In the genomic region with DNA sequence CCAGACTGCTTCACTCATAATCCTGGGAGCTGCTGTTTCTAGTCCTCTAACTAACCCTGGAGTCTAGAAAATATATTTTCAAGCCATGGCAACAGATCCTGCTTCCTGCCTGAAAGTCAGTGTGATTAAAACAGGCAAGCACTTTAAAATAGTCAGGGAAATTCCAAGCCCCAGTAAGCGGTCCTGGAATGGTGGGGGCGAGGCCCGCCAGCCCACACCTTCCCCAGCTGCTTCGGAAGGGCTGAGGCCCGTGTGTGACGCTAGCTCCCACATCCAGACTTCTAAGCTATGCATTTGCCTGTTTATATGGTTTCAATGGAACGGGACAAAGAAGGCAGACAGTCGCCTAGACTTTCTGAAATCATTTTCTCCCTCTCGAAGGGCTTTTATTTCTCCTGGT, we compare ENCODE assay signal across 18 mouse cellular contexts.
DNase-seq lines count a peak whose midpoint lies in the region; ATAC-seq and TF ChIP-seq lines count a peak whose summit lies in the region.
"Had no signal": no experiment of that assay in that cellular context is flagged by ENCODE, and none has a peak within 500 bp of the region (broad histone marks: within the 10 kb centered on the region; RNA-seq: fewer than 3 reads in every experiment).

No protein-coding gene starts in this region.

- no peaks in the 10 kb centered on the region for H3K36me3 ChIP-seq in forebrain, embryonic 13.5 days (ENCODE audit: poor library complexity, severe bottlenecking)
- H3K36me3 ChIP-seq in forebrain, embryonic 15.5 days: no peaks in the 10 kb centered on the region
- H3K36me3 ChIP-seq in hindbrain, embryonic 14.5 days (replicated peaks; ENCODE audit: control insufficient read depth, insufficient read depth): no peaks in the 10 kb centered on the region
- no peaks in the 10 kb centered on the region for H3K36me3 ChIP-seq in hindbrain, postnatal 0 days (ENCODE audit: insufficient read depth, low read length)
- no peaks in the 10 kb centered on the region for H3K36me3 ChIP-seq in liver, embryonic 11.5 days (ENCODE audit: control insufficient read depth, insufficient read depth, low read length)
- H3K36me3 ChIP-seq: embryonic facial prominence, embryonic 15.5 days; heart, embryonic 12.5 days; liver, embryonic 13.5 days had no signal

- 74% methylated on average over 9 of the region's 9 CpGs for WGBS in forebrain, embryonic 13.5 days
- 57% methylated on average over 9 of the region's 9 CpGs for WGBS in forebrain, embryonic 15.5 days
- WGBS in hindbrain, embryonic 14.5 days: 53% methylated on average over 9 of the region's 9 CpGs
- 54% methylated on average over 9 of the region's 9 CpGs for WGBS in hindbrain, postnatal 0 days
- 65% methylated on average over 9 of the region's 9 CpGs for WGBS in liver, embryonic 11.5 days

- H3K27me3 ChIP-seq in forebrain, embryonic 13.5 days: no peaks in the 10 kb centered on the region
- no peaks in the 10 kb centered on the region for H3K27me3 ChIP-seq in forebrain, embryonic 15.5 days
- H3K27me3 ChIP-seq in hindbrain, embryonic 14.5 days (ENCODE audit: control insufficient read depth, insufficient read depth, low read length): no peaks in the 10 kb centered on the region
- H3K27me3 ChIP-seq in hindbrain, postnatal 0 days (ENCODE audit: insufficient read depth, low read length): no peaks in the 10 kb centered on the region
- H3K27me3 ChIP-seq in liver, embryonic 11.5 days (replicated peaks; ENCODE audit: control insufficient read depth, insufficient read depth, low read length): no peaks in the 10 kb centered on the region
- H3K27me3 ChIP-seq: CH12.LX; embryonic facial prominence, embryonic 15.5 days; heart, embryonic 12.5 days; liver, embryonic 13.5 days had no signal

- no peak overlapping the region for H3K4me2 ChIP-seq in forebrain, embryonic 13.5 days
- H3K4me2 ChIP-seq in forebrain, embryonic 15.5 days (replicated peaks): no peak overlapping the region
- no peak overlapping the region for H3K4me2 ChIP-seq in hindbrain, embryonic 14.5 days (replicated peaks)
- no peak overlapping the region for H3K4me2 ChIP-seq in hindbrain, postnatal 0 days (ENCODE audit: low read depth, low read length)
- no peak overlapping the region for H3K4me2 ChIP-seq in liver, embryonic 11.5 days
- H3K4me2 ChIP-seq: embryonic facial prominence, embryonic 15.5 days; heart, embryonic 12.5 days; liver, embryonic 13.5 days had no signal

- no peak overlapping the region for H3K9ac ChIP-seq in forebrain, embryonic 13.5 days
- H3K9ac ChIP-seq in forebrain, embryonic 15.5 days (replicated peaks): no peak overlapping the region
- no peak overlapping the region for H3K9ac ChIP-seq in hindbrain, embryonic 14.5 days
- no peak overlapping the region for H3K9ac ChIP-seq in hindbrain, postnatal 0 days (replicated peaks; ENCODE audit: low read length)
- H3K9ac ChIP-seq in liver, embryonic 11.5 days (ENCODE audit: low read depth, low read length): no peak overlapping the region
- H3K9ac ChIP-seq: embryonic facial prominence, embryonic 15.5 days; heart, embryonic 12.5 days; liver, embryonic 13.5 days had no signal

- H3K4me1 ChIP-seq in forebrain, embryonic 13.5 days: no peaks in the 10 kb centered on the region
- H3K4me1 ChIP-seq in forebrain, embryonic 15.5 days: no peaks in the 10 kb centered on the region
- no peaks in the 10 kb centered on the region for H3K4me1 ChIP-seq in hindbrain, embryonic 14.5 days (replicated peaks; ENCODE audit: control insufficient read depth, insufficient read depth, low read length)
- H3K4me1 ChIP-seq in hindbrain, postnatal 0 days (ENCODE audit: insufficient read depth, low read length): no peaks in the 10 kb centered on the region
- no peaks in the 10 kb centered on the region for H3K4me1 ChIP-seq in liver, embryonic 11.5 days (replicated peaks; ENCODE audit: control insufficient read depth, insufficient read depth, low read length)
- H3K4me1 ChIP-seq: embryonic facial prominence, embryonic 15.5 days; liver, embryonic 13.5 days had no signal

- H3K4me3 ChIP-seq in forebrain, embryonic 13.5 days: no peak overlapping the region
- no peak overlapping the region for H3K4me3 ChIP-seq in forebrain, embryonic 15.5 days
- H3K4me3 ChIP-seq in hindbrain, embryonic 14.5 days (replicated peaks; ENCODE audit: low read length): no peak overlapping the region
- H3K4me3 ChIP-seq in hindbrain, postnatal 0 days (ENCODE audit: low read length): no peak overlapping the region
- no peak overlapping the region for H3K4me3 ChIP-seq in liver, embryonic 11.5 days (ENCODE audit: low read depth, low read length)
- H3K4me3 ChIP-seq: embryonic facial prominence, embryonic 15.5 days; heart, embryonic 12.5 days; liver, embryonic 13.5 days had no signal

- TF ChIP-seq CTCF in hindbrain, postnatal 0 days (IDR thresholded peaks at IDR 0.05; ENCODE audit: low read depth): no peak

- ATAC-seq in forebrain, embryonic 13.5 days: no peak
- ATAC-seq in forebrain, embryonic 15.5 days (replicated peaks): no peak
- ATAC-seq in hindbrain, embryonic 14.5 days (ENCODE audit: low FRiP score): no peak
- ATAC-seq in hindbrain, postnatal 0 days: no peak
- ATAC-seq in liver, embryonic 11.5 days (replicated peaks; ENCODE audit: low FRiP score): no peak
- ATAC-seq: forebrain, embryonic 14.5 days had no signal

- DNase-seq in hindbrain, embryonic 14.5 days (ENCODE audit: low spot score): no peak
- DNase-seq in hindbrain, postnatal 0 days (ENCODE audit: low spot score): no peak
- DNase-seq in right cerebral cortex, adult 18-20 months: peak; percentile 71
- no peak for DNase-seq in right cerebral cortex, postnatal 4 days
- DNase-seq in right cerebral cortex, postnatal 36 days (ENCODE audit: low spot score in 2 of 2): peak; percentile 30 to 48
- no peak for DNase-seq in liver, embryonic 11.5 days (ENCODE audit: low spot score)
- DNase-seq: adrenal gland, postnatal 14 days; cerebellum, adult 8-10 months; gastrocnemius, postnatal 36 days; kidney, adult 18-20 months; layer of hippocampus, postnatal 36 days; liver, embryonic 13.5 days had no signal

- peak overlapping the region; percentile 27; the same call in 1 of the 2 replicates for H3K27ac ChIP-seq in forebrain, embryonic 13.5 days
- no peak overlapping the region; the same call in 1 of the 2 replicates for H3K27ac ChIP-seq in forebrain, embryonic 15.5 days (replicated peaks)
- H3K27ac ChIP-seq in hindbrain, embryonic 14.5 days: peak overlapping the region; percentile 15; the same call in 1 of the 2 replicates
- no peak overlapping the region for H3K27ac ChIP-seq in hindbrain, postnatal 0 days
- no peak overlapping the region for H3K27ac ChIP-seq in liver, embryonic 11.5 days (ENCODE audit: low read depth, low read length)
- H3K27ac ChIP-seq: embryonic facial prominence, embryonic 15.5 days; liver, embryonic 13.5 days had no signal

- H3K9me3 ChIP-seq in forebrain, embryonic 13.5 days (replicated peaks): no peaks in the 10 kb centered on the region; the same call in 1 of the 2 replicates
- H3K9me3 ChIP-seq in forebrain, embryonic 15.5 days: 0 out of 2 replicates have a peak, but pooled peaks cover 3% of the 10 kb centered on the region
- peaks cover 4% of the 10 kb centered on the region; the same call in 1 of the 2 replicates for H3K9me3 ChIP-seq in hindbrain, embryonic 14.5 days (ENCODE audit: control insufficient read depth, low read length)
- H3K9me3 ChIP-seq in hindbrain, postnatal 0 days (ENCODE audit: low read length): 0 out of 2 replicates have a peak, but pooled peaks cover 2% of the 10 kb centered on the region
- 0 out of 2 replicates have a peak, but pooled peaks cover 3% of the 10 kb centered on the region for H3K9me3 ChIP-seq in liver, embryonic 11.5 days (ENCODE audit: control insufficient read depth, low read length)
- H3K9me3 ChIP-seq: embryonic facial prominence, embryonic 15.5 days had no signal

Comparison
In these comparisons a context has a peak if more than half of its experiments do, and no peak if none do; other contexts are left out.
1. H3K27ac ChIP-seq: peak in forebrain, embryonic 13.5 days (single experiment) and hindbrain, embryonic 14.5 days (single experiment); none in forebrain, embryonic 15.5 days (single experiment), hindbrain, postnatal 0 days (single experiment) and liver, embryonic 11.5 days (single experiment).
2. DNase-seq: peak in right cerebral cortex, adult 18-20 months (single experiment) and right cerebral cortex, postnatal 36 days (2 of 2); none in hindbrain, embryonic 14.5 days (single experiment), hindbrain, postnatal 0 days (single experiment), right cerebral cortex, postnatal 4 days (single experiment) and liver, embryonic 11.5 days (single experiment).